Mouse (Mus musculus) ovary, postnatal 14 days (tissue): ENCODE measurements at regions not wholly inside any gene's neighbourhood (a gene's known extent, or its start where the extent isn't known, plus 50 kb on each side); places are given as distances from the start of the nearest gene placed in this dataset.
A peak's percentile ranks its signal among the peaks of the same experiment; 100 is the strongest.

ENCODE experiments used
- DNase-seq: peaks from one replicate; pipeline ENCODE4 v3.0.0; 2022; ENCODE audit warnings: low spot score

DNA sequence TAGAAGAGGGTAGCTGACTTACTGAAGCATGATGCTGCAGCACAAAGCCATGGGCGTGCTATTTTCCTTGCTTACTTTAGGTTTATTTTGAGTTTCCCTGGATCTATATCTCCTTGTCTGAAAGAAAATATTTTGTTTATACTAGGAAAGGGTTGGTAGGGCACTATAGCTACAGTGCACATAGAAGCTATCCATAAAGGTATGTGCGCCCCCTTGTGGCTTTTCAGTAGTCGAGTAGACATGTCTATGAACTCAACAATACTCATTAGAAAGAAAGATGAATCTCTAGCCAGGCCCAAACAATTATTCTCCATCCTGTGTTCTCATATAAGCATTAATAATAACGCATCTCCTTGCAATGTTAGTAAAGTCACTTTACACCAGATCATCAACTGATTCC lies 114.3 kb downstream of the Rab38 start:
- peak; percentile 50 for DNase-seq

DNA sequence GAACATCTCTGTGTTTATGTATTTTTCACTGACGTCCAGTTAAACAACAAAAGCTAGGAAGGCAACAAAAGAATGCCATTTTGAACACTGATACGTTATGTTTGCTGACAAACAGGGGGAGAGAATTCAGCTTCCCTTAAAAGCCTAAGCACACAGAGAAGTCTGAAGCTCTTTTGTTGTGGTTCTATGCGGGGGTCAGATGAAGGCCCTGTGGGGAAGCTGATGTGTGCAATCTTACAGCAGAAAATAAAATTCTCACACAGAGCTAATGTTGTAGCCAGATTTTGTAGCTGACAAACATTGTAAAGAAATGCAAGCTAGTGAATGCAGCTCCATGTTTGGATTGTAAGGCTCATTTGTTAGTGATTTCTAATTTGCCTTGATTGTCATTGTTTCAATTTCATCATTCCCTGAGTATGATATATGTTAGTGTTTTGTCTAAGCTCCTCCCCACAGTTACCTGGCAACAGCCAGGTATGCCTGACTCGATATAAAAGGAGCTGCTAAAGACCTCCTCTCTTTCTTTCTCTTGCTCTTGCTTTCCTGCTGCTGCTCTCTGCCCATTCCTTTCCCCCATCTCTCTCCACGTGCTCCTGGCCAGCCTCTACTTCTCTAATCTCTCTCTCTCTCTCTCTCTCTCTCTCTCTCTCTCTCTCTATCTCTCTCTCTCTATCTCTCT lies 115.0 kb downstream of the Rab38 start:
- DNase-seq: no peak

DNA sequence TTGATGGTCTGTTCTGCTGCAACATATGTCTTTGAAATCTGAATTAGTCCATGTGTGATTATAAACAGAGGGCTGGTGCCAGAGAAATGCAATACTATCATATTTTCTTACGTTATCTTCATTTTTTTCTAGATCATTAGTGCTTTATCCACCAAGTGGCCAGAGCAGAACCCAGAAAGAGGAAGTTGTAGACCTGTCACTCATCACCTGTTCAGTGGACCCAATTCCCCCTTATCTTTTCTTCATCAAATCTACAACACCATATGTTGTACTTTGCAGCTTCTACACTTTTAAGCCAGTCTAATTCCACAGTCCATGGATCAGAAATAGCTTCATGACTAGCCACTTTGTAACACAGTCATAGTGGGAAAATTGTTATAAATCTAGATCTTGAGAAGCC lies 145.0 kb downstream of the Rab38 start:
- DNase-seq: no peak

DNA sequence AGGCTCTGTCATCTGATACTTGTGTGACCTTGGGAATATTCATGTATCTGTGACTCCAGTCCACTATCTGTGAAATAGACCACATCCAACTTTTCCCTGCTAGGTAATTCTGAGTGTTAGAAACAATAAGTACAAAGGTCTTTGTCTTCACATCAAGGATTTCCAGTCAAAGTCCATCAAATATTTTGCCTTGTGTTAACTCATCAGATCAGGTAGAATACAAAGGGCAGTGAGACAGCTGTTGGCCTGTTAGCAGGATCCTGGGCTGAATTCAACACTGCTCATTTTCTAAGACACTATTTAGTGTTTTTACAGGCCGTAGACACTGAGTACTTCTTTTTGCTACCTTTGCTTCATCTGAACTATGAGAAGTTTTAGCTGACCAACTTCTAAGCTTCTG lies 170.7 kb downstream of the Rab38 start:
- DNase-seq: no peak
